Mouse (Mus musculus) heart, embryonic 12.5 days (tissue): ENCODE measurements at regions not wholly inside any gene's neighbourhood (a gene's known extent, or its start where the extent isn't known, plus 50 kb on each side); places are given as distances from the start of the nearest gene placed in this dataset.
"Not testable (repeated sequence)": the region's sequence is repeated elsewhere in the genome, so short reads cannot be mapped to it uniquely, and the experiment has no call there.

Experiments
- ATAC-seq: fragments of 200-750 bp; cut with Nextera tagmentation; 2 replicates; pipeline ENCODE4 v1.8.0; 2017; ENCODE audit warnings: moderate TSS enrichment, moderate library complexity; ENCODE audit not compliant: insufficient number of reproducible peaks, low FRiP score
- H3K27ac ChIP-seq: fragments of 300-500 bp; sonication (generic); 2 replicates; pipeline ENCODE4 v1.5.1; 2016; ENCODE audit warnings: mild to moderate bottlenecking, moderate library complexity; ENCODE audit not compliant: poor library complexity, severe bottlenecking
- H3K27me3 ChIP-seq: fragments of 300-500 bp; sonication (generic); replicated peaks from 2 replicates; pipeline ENCODE4 v1.6.1; 2016; ENCODE audit warnings: mild to moderate bottlenecking, moderate library complexity
- H3K36me3 ChIP-seq: fragments of 300-500 bp; sonication (generic); 2 replicates; pipeline ENCODE4 v1.6.1; 2016; ENCODE audit warnings: mild to moderate bottlenecking, moderate library complexity
- H3K4me1 ChIP-seq: fragments of 300-500 bp; sonication (generic); replicated peaks from 2 replicates; pipeline ENCODE4 v1.6.1; 2016; ENCODE audit warnings: mild to moderate bottlenecking
- H3K4me2 ChIP-seq: fragments of 300-500 bp; sonication (generic); 2 replicates; pipeline ENCODE4 v1.6.1; 2016; ENCODE audit warnings: mild to moderate bottlenecking, moderate library complexity
- H3K4me3 ChIP-seq: fragments of 300-500 bp; sonication (generic); 2 replicates; pipeline ENCODE4 v1.5.1; 2016; ENCODE audit warnings: mild to moderate bottlenecking
- H3K9ac ChIP-seq: fragments of 300-500 bp; sonication (generic); 2 replicates; pipeline ENCODE4 v1.6.1; 2016; ENCODE audit warnings: mild to moderate bottlenecking, moderate library complexity
- H3K9me3 ChIP-seq: fragments of 300-500 bp; sonication (generic); replicated peaks from 2 replicates; pipeline ENCODE4 v1.6.1; 2016; ENCODE audit warnings: mild to moderate bottlenecking, moderate library complexity
- WGBS: fragments of 180-500 bp; shearing (Covaris S2); methylation state at CpG from one replicate; pipeline ENCODE4 v1.1.7; 2016; 5-methylcytosine and 5-hydroxymethylcytosine counted together

DNA sequence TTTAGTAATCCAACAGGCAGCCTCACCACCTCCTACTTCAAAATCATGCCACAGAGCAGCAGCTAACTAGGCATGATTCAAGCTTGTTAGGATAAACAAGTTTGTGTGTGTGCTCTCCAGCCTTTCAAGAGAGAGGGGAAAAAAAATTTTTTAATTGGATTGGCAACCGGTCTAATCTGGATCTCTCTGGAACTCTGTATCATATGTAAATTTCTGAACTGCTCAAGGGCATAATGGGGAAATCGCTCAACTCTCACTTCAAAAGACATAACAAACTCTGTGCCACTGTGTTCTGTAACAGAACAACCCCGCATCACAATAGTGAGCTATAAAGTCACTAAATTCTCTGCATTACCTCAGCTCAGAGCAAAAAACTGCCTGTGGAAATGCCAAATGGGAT, 147.9 kb upstream of the Krtap11-1 start:
- Histone ChIP-seq H3K36me3 (no peaks in the 10 kb centered on the region), H3K9ac (no peak overlapping the region), H3K27ac (no peak overlapping the region), H3K4me2 (no peak overlapping the region), H3K9me3 (peaks cover 5% of the 10 kb centered on the region; the same call in 1 of the 2 replicates), H3K27me3 (no peaks in the 10 kb centered on the region), H3K4me3 (no peak overlapping the region), H3K4me1 (no peaks in the 10 kb centered on the region)
- whole genome bisulfite sequencing, result 70% methylated on average over 3 of the region's 3 CpGs
- ATAC-seq, result no peak

DNA sequence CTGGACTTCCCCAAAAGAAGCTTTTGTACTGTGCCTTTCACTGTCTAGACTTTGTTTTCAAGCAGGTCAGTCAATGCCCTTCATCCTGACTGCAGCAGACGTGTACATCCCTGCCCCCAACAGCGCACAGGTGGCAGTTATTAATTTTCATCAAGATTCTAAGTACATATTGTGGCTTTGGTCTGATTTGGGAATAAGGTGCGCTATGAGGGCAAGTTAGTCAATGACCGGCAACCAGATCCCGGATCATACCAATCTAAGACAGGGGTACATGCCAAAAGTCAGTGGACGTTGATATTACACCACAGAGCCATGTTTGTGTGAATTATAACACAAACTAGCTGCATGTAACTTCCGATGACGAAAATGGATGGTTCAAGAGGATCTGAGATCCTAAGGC, 144.7 kb upstream of the Krtap11-1 start:
- not testable (repeated sequence) for H3K9ac ChIP-seq, H3K27ac ChIP-seq, H3K4me2 ChIP-seq, H3K4me3 ChIP-seq, ATAC-seq, H3K27me3 ChIP-seq, H3K4me1 ChIP-seq, H3K36me3 ChIP-seq
- 85% methylated on average over 8 of the region's 8 CpGs for WGBS
- H3K9me3 ChIP-seq, result peaks cover 16% of the 10 kb centered on the region

DNA sequence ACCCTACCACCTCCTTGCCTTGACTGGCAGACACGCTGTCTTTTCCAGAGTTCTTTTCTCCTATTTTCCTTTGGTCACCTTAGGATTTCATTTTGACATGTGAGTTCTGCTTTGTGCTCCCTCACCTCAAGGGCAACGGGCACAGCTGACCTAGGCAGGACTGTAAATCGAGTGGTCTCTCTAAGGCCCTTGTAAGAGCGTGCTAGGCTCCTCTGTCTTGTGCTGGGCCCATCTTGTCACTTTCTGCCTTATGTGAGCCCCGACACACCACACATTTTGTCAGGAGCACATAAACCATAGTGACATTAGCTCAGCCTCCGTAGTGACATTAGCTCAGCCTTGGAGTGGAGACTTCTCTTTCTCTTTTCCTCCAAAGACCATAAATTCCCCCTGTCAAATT, 133.3 kb upstream of the Krtap11-1 start:
- no peaks in the 10 kb centered on the region for H3K36me3 ChIP-seq
- H3K4me1 ChIP-seq, result peaks cover 7% of the 10 kb centered on the region
- 77% methylated on average over 6 of the region's 6 CpGs for WGBS
- no peak overlapping the region for H3K4me2 ChIP-seq
- no peaks in the 10 kb centered on the region for H3K27me3 ChIP-seq
- H3K27ac ChIP-seq, result no peak overlapping the region
- H3K9ac ChIP-seq, result no peak overlapping the region
- no peak overlapping the region for H3K4me3 ChIP-seq
- peaks cover 6% of the 10 kb centered on the region for H3K9me3 ChIP-seq
- ATAC-seq, result no peak

DNA sequence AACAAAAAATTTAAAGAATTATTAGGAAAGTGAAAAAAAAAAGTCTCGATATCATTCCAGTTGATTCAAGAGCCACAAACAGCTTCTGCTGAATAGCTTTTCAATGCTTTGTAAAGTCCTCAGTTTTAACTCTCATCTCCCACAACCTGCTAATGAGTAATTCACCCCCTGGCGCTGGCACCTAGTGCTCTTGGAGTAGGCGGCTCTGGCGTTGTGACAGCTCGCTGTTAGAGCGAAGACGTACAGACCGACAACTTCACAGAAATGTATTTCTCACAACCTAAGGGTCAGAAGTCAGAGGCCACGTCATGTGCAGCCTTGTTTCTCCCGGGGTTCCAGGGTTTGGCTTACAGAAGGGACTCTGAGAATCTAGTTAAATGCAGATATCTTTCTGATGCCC, 132.2 kb upstream of the Krtap11-1 start:
- H3K27ac ChIP-seq, result no peak overlapping the region
- 71% methylated on average over 10 of the region's 10 CpGs for whole genome bisulfite sequencing
- H3K9me3 ChIP-seq, result peaks cover 3% of the 10 kb centered on the region; the same call in 1 of the 2 replicates
- no peak overlapping the region for H3K9ac ChIP-seq
- peaks cover 12% of the 10 kb centered on the region for H3K4me1 ChIP-seq
- no peaks in the 10 kb centered on the region for H3K27me3 ChIP-seq
- H3K4me3 ChIP-seq, result no peak overlapping the region
- H3K36me3 ChIP-seq, result no peaks in the 10 kb centered on the region
- no peak overlapping the region for H3K4me2 ChIP-seq
- ATAC-seq, result no peak

DNA sequence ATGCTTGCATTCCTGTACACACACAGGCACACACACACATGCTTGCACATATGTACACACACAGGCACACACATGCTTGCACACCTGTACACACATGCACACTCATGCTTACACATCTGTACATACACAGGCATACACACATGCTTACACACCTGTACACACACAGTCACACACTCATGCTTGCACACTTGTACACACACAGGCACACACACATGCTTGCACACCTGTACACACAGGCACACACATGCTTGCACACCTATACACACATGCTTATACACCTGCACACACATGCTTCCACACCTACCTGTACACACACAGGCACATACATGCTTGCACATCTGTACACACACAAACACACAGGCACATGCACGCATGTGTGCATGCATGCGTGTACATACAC, 131.4 kb upstream of the Krtap11-1 start:
- WGBS, result 90% methylated on average over 2 of the region's 2 CpGs
- no peak overlapping the region for H3K4me2 ChIP-seq
- ATAC-seq, result no peak

DNA sequence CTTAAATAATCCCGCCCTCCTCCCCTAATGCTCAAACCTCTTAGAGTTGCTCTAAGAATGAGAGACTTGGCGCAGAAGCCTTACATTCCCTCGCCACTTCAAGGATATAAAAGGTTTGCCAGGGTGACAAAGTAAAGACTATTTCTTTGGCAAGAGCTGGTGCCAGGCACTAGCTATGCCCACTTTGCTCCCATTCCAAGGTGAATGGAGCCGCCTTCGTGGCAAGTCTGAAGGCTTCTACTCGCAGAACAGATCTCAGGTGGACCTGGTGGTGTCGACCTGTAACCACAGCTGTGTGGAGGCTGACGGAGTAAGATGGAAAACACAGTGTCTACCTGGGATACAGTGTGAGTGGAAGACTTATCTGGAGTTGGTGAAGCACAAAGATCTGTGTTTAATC, 130.8 kb upstream of the Krtap11-1 start:
- Histone ChIP-seq H3K27me3 (no peaks in the 10 kb centered on the region), H3K4me1 (peaks cover 12% of the 10 kb centered on the region), H3K4me3 (no peak overlapping the region), H3K9ac (no peak overlapping the region), H3K36me3 (no peaks in the 10 kb centered on the region), H3K4me2 (no peak overlapping the region), H3K27ac (no peak overlapping the region), H3K9me3 (no peaks in the 10 kb centered on the region)
- 82% methylated on average over 8 of the region's 8 CpGs for WGBS
- ATAC-seq, result no peak

More for the DNA sequence above, 131.4 kb upstream of the Krtap11-1 start:
- Histone ChIP-seq H3K27ac (no peak overlapping the region), H3K9ac (no peak overlapping the region), H3K36me3 (no peaks in the 10 kb centered on the region), H3K9me3 (no peaks in the 10 kb centered on the region), H3K4me1 (peaks cover 12% of the 10 kb centered on the region), H3K27me3 (no peaks in the 10 kb centered on the region), H3K4me3 (no peak overlapping the region)

DNA sequence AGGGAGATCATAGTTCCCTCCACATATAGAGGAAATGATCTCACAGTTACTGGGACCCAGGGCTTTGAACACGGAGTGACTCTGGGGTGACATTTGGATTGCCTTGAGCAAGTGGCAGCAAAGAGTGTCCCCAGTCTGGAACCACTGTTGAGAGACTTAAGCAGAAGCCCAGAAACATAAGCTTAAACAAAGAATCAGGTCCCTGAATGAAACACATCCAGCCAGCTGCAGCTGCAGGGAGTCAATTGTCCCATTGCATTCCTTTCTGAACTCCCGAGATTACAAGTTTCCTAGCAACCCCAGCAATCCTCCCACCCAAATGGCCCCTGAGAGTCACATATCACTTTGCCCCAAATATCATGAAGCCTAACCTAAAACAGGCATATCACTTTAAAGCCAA, 128.7 kb upstream of the Krtap11-1 start:
- Histone ChIP-seq H3K36me3 (no peaks in the 10 kb centered on the region), H3K27me3 (no peaks in the 10 kb centered on the region), H3K4me2 (no peak overlapping the region), H3K4me3 (no peak overlapping the region), H3K4me1 (peaks cover 25% of the 10 kb centered on the region), H3K9me3 (no peaks in the 10 kb centered on the region), H3K27ac (no peak overlapping the region), H3K9ac (no peak overlapping the region)
- 4% methylated on average over 2 of the region's 2 CpGs for WGBS
- no peak for ATAC-seq

DNA sequence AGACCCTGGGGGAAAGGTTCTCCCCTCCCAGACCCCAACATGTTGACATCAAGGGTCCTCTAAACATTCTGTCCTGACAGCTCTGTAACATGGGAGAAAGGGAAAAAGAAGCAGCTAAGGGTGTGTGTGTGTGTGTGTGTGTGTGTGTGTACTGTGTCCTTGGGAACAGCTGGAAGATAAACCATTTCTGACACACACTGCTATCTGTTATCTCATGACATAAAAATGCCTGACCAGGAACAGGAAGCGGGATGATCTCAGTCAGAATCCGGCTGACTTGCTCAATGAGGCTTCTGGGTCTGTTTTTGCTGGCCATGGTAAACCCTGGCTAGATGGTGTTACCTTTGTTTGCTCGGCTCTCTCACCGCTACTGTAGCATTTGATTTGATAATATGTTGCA, 124.8 kb upstream of the Krtap11-1 start:
- no peak overlapping the region for H3K27ac ChIP-seq
- ATAC-seq, result 0 out of 2 replicates have a peak, but pooled peaks have one; percentile 61

DNA sequence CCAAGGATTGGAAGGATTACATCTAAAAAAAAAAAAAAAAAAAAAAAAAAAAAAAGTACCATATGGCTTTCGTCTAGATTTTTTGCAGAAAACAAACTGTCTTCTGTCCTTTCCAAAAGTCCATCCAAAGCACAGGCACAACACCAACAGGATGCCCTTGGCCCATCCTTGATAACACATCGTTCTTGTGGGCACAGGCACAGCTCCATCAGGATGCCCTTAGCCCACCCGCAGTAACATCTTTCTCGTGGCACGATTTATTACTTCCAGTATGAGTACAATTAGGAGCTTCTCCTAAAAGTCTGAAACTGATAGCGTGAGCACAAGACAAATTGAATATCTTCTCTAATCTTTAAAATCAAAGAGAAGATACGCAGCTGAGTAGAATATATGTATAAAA, 124.4 kb upstream of the Krtap11-1 start:
- 65% methylated on average over 7 of the region's 7 CpGs for WGBS
- H3K4me3 ChIP-seq, result no peak overlapping the region
- no peaks in the 10 kb centered on the region for H3K9me3 ChIP-seq
- no peak overlapping the region for H3K4me2 ChIP-seq
- H3K9ac ChIP-seq, result no peak overlapping the region
- no peaks in the 10 kb centered on the region for H3K36me3 ChIP-seq
- H3K27me3 ChIP-seq, result no peaks in the 10 kb centered on the region
- H3K4me1 ChIP-seq, result peaks cover 25% of the 10 kb centered on the region
- ATAC-seq, result no peak
- H3K27ac ChIP-seq, result no peak overlapping the region

More for the DNA sequence above, 124.8 kb upstream of the Krtap11-1 start:
- H3K4me3 ChIP-seq, result no peak overlapping the region
- H3K36me3 ChIP-seq, result no peaks in the 10 kb centered on the region
- H3K9me3 ChIP-seq, result no peaks in the 10 kb centered on the region
- H3K9ac ChIP-seq, result no peak overlapping the region
- no peaks in the 10 kb centered on the region for H3K27me3 ChIP-seq
- WGBS, result 30% methylated on average over 4 of the region's 4 CpGs
- peaks cover 25% of the 10 kb centered on the region for H3K4me1 ChIP-seq
- no peak overlapping the region for H3K4me2 ChIP-seq

DNA sequence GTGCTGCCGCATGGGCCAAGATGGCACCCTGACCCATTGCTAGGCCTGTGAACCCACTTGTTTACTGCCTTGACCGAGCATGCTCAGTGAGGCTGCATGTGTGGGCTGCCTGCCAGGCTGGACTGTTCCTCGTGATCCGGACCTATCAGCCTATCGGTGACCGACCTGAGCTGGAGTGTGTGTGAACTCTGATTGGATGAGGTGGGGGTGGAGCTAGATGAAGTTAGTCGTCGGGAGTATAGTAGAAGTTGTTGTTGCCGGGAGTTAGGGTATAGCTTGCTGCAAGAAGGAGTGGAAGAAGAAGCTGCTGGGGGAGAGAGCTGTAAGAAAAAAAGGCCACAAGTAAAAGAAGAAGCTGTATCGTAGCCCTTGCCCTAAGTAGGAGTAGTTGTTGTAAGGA, 122.3 kb upstream of the Krtap11-1 start:
- H3K27me3 ChIP-seq, result no peaks in the 10 kb centered on the region
- no peak for ATAC-seq
- peaks cover 12% of the 10 kb centered on the region for H3K4me1 ChIP-seq
- no peak overlapping the region for H3K4me2 ChIP-seq
- H3K36me3 ChIP-seq, result no peaks in the 10 kb centered on the region
- WGBS, result 81% methylated on average over 10 of the region's 10 CpGs
- H3K27ac ChIP-seq, result no peak overlapping the region
- H3K9me3 ChIP-seq, result no peaks in the 10 kb centered on the region
- H3K9ac ChIP-seq, result no peak overlapping the region
- H3K4me3 ChIP-seq, result no peak overlapping the region

DNA sequence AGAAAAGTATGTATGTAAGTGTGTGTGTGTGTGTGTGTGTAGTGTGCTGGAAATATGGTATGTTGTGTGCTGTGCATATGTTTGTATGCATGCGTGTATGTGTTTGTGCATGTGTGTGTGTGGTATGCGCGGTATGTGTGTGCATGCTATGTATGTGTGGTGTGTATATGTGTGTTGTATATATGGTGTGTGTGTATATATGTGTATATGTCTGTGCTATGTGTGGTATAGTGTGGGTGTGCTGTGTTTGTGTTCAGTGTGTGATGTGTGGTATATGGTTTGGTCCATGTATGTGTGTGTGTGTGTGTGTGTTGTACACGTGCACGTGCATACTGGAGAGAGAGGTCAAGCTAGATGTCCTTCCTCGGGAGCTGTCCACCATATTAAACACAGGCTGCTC, 108.5 kb upstream of the Krtap11-1 start:
- no peak for ATAC-seq
- H3K9ac ChIP-seq, result no peak overlapping the region
- H3K27me3 ChIP-seq, result no peaks in the 10 kb centered on the region
- H3K4me2 ChIP-seq, result no peak overlapping the region
- H3K36me3 ChIP-seq, result no peaks in the 10 kb centered on the region
- no peak overlapping the region for H3K4me3 ChIP-seq
- H3K9me3 ChIP-seq, result no peaks in the 10 kb centered on the region
- H3K4me1 ChIP-seq, result peaks cover 8% of the 10 kb centered on the region; the same call in 1 of the 2 replicates
- no peak overlapping the region for H3K27ac ChIP-seq
- WGBS, result 90% methylated on average over 6 of the region's 6 CpGs

DNA sequence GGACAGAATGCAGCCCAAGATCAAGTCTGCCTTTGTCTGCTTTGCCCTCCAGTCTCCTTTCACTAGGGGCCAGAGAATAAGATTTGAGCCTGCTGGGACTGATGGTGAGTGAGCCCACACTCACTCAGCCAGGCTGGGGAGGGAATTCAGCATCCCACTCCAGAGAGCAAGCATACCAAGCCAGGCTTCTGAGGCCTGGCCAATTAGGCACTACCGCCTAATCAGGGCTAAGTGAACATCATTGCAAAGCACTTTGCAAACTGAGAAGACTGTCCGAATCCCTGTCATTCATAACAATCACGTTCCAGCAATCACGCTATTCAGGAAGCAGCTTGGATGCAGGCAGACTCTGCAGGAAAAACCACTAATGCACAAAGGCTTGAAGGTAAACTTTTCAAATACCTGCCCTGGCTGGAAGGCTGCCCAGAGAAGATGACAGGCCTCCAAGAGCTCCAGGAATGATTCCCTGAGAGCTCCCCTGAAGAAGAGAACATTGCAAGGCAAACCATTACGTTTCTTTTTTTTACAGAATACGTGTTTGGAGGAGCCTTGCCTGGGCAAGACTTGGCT, 107.5 kb upstream of the Krtap11-1 start:
- no peak overlapping the region for H3K9ac ChIP-seq
- no peak overlapping the region for H3K27ac ChIP-seq
- H3K9me3 ChIP-seq, result no peaks in the 10 kb centered on the region
- no peaks in the 10 kb centered on the region for H3K36me3 ChIP-seq
- H3K4me3 ChIP-seq, result no peak overlapping the region
- H3K4me1 ChIP-seq, result peaks cover 8% of the 10 kb centered on the region; the same call in 1 of the 2 replicates
- ATAC-seq, result no peak
- H3K4me2 ChIP-seq, result no peak overlapping the region
- WGBS, result 64% methylated on average over 6 of the region's 6 CpGs
- no peaks in the 10 kb centered on the region for H3K27me3 ChIP-seq
